Mouse (Mus musculus): ENCODE measurements around the gene Wwc1. TPM values are rescaled to one million over a fixed set of nuclear protein-coding genes. Genes with fewer than 3 reads are reported as not detected.

Wwc1 gene
- polyA plus RNA-seq, 1 experiment from 2014 or later: 4.8 TPM

DNA sequence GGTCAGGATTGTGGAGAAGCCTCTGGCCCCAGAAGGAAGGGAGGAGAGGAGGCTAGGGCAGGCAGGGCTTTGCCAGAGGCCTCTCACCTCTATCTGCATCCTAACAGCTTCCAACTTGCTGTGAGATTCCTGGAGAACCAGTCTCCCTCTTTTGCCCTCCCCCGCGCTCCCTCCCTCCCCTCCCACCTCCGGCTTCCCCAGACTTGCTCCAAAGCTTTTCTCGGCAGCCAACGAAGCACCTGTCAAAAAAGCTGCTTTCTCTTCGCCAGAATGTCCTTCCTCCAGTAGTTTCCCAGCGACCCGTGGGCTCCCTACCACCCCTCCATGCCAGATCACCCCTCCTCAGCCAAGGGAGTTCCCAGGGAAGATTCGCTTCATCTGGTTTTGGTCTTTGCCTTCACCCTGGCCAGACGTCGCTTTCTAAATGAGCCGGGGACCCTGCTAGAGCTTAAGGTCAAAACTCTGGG lies 1.0 kb downstream of the Wwc1 start:
- no peak for ATAC-seq (replicated peaks; ENCODE audit: insufficient number of reproducible peaks, low FRiP score, low TSS enrichment, low read depth)
- Histone ChIP-seq H3K27me3 (ENCODE audit: control insufficient read depth, insufficient read depth, low read length) (peaks cover 14% of the 10 kb centered on the region; the same call in 1 of the 2 replicates), H3K4me1 (ENCODE audit: control insufficient read depth, insufficient read depth, low read length) (peaks cover 2% of the 10 kb centered on the region; the same call in 1 of the 2 replicates)

DNA sequence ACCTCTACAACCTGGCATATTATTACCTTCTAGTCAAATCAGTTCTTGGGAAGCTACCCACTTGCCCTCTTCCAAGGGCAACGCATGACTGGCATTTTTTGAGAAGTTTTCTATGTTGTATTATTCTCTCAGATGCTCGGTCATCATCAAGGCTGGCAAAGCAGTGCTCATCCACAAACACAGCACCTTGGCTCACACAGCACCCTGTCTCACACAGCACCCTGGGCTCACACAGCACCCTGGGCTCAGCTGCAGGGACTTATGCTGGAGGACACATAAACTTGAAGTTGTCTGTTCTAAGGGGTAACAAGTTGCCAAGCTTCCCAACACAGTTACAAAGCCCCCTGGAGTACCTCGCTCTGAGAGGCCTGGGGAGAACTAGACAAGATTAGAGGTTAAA lies 2.5 kb downstream of the Wwc1 start:
- 78% methylated on average over 3 of the region's 3 CpGs for WGBS
- no peak for DNase-seq (ENCODE audit: low spot score)
- no peak overlapping the region for H3K9ac ChIP-seq (replicated peaks; ENCODE audit: low read length)
- no peak for ATAC-seq (replicated peaks; ENCODE audit: insufficient number of reproducible peaks, low FRiP score, low TSS enrichment, low read depth)
- H3K4me3 ChIP-seq (ENCODE audit: low read depth, low read length): no peak overlapping the region
- H3K36me3 ChIP-seq (replicated peaks; ENCODE audit: control insufficient read depth, insufficient read depth, low read depth, low read length): no peaks in the 10 kb centered on the region
- H3K4me1 ChIP-seq (ENCODE audit: control insufficient read depth, insufficient read depth, low read length): peaks cover 2% of the 10 kb centered on the region; the same call in 1 of the 2 replicates
- peaks cover 14% of the 10 kb centered on the region; the same call in 1 of the 2 replicates for H3K27me3 ChIP-seq (ENCODE audit: control insufficient read depth, insufficient read depth, low read length)
- H3K4me2 ChIP-seq (ENCODE audit: low read depth, low read length): no peak overlapping the region
- no peak overlapping the region for H3K27ac ChIP-seq (replicated peaks; ENCODE audit: low read depth, low read length)
- H3K9me3 ChIP-seq (replicated peaks; ENCODE audit: control insufficient read depth, low read length): no peaks in the 10 kb centered on the region

More for the DNA sequence above, 1.0 kb downstream of the Wwc1 start:
- peak overlapping the region; percentile 72; the same call in 1 of the 2 replicates for H3K9ac ChIP-seq (replicated peaks; ENCODE audit: low read length)
- peak; percentile 27 for DNase-seq (ENCODE audit: low spot score)
- no peaks in the 10 kb centered on the region for H3K36me3 ChIP-seq (replicated peaks; ENCODE audit: control insufficient read depth, insufficient read depth, low read depth, low read length)
- no peak overlapping the region for H3K27ac ChIP-seq (replicated peaks; ENCODE audit: low read depth, low read length)
- H3K9me3 ChIP-seq (replicated peaks; ENCODE audit: control insufficient read depth, low read length): no peaks in the 10 kb centered on the region
- peak overlapping the region; percentile 65 for H3K4me3 ChIP-seq (ENCODE audit: low read depth, low read length)
- WGBS: 1% methylated on average over 10 of the region's 12 CpGs
- peak overlapping the region; percentile 97 for H3K4me2 ChIP-seq (ENCODE audit: low read depth, low read length)

DNA sequence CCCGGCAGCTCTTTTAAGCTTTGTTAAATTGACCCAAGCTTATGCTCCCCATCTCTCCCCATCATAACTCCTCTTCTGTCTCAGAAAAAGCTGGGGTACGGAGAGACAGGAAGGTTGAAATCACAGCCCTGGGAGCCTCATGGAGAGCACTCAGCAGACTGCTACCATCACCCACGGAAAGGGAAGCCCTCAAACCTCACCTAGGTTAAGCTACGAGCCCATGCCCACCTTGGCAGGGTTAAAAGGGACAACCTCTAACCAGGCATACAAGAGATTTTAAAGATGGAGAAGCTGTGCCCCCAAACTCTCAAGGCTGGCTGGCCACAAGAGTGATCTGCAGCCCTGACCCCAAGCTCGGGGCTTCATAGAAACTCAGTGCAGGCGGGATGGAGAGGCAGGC lies 3.2 kb downstream of the Wwc1 start:
- Histone ChIP-seq H3K36me3 (replicated peaks; ENCODE audit: control insufficient read depth, insufficient read depth, low read depth, low read length) (no peaks in the 10 kb centered on the region), H3K4me2 (ENCODE audit: low read depth, low read length) (no peak overlapping the region), H3K27ac (replicated peaks; ENCODE audit: low read depth, low read length) (no peak overlapping the region), H3K4me1 (ENCODE audit: control insufficient read depth, insufficient read depth, low read length) (peaks cover 2% of the 10 kb centered on the region; the same call in 1 of the 2 replicates), H3K27me3 (ENCODE audit: control insufficient read depth, insufficient read depth, low read length) (peaks cover 14% of the 10 kb centered on the region; the same call in 1 of the 2 replicates), H3K9me3 (replicated peaks; ENCODE audit: control insufficient read depth, low read length) (no peaks in the 10 kb centered on the region), H3K9ac (replicated peaks; ENCODE audit: low read length) (no peak overlapping the region), H3K4me3 (ENCODE audit: low read depth, low read length) (no peak overlapping the region)
- WGBS: 49% methylated on average over 6 of the region's 6 CpGs
- no peak for DNase-seq (ENCODE audit: low spot score)
- ATAC-seq (replicated peaks; ENCODE audit: insufficient number of reproducible peaks, low FRiP score, low TSS enrichment, low read depth): no peak

DNA sequence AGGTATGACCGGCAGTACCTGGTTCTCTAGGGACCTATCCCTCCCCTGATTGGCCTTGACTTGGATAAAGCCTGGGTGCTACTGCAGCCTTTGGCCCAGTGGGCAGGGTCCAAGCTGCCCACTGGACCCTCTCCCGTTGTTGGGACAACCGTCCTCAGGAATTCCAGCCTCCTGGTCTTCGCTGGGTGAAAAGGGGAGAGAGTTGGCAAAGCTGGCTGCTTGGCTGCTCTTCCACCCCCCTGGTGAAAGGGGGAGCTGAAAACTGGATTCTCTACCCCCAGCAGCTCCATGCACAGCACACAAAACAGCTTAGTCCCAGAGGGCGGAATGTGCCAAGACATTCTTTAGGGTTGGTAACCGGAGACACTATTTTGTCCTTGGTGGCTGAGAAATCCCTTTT lies 3.8 kb downstream of the Wwc1 start:
- Histone ChIP-seq H3K9me3 (replicated peaks; ENCODE audit: control insufficient read depth, low read length) (no peaks in the 10 kb centered on the region), H3K27ac (replicated peaks; ENCODE audit: low read depth, low read length) (no peak overlapping the region), H3K4me1 (ENCODE audit: control insufficient read depth, insufficient read depth, low read length) (peaks cover 2% of the 10 kb centered on the region; the same call in 1 of the 2 replicates), H3K36me3 (replicated peaks; ENCODE audit: control insufficient read depth, insufficient read depth, low read depth, low read length) (no peaks in the 10 kb centered on the region), H3K27me3 (ENCODE audit: control insufficient read depth, insufficient read depth, low read length) (peaks cover 14% of the 10 kb centered on the region; the same call in 1 of the 2 replicates), H3K4me2 (ENCODE audit: low read depth, low read length) (no peak overlapping the region), H3K4me3 (ENCODE audit: low read depth, low read length) (no peak overlapping the region), H3K9ac (replicated peaks; ENCODE audit: low read length) (no peak overlapping the region)
- ATAC-seq (replicated peaks; ENCODE audit: insufficient number of reproducible peaks, low FRiP score, low TSS enrichment, low read depth) (no peak), DNase-seq (ENCODE audit: low spot score) (peak; percentile 46)
- 25% methylated on average over 6 of the region's 6 CpGs for WGBS

DNA sequence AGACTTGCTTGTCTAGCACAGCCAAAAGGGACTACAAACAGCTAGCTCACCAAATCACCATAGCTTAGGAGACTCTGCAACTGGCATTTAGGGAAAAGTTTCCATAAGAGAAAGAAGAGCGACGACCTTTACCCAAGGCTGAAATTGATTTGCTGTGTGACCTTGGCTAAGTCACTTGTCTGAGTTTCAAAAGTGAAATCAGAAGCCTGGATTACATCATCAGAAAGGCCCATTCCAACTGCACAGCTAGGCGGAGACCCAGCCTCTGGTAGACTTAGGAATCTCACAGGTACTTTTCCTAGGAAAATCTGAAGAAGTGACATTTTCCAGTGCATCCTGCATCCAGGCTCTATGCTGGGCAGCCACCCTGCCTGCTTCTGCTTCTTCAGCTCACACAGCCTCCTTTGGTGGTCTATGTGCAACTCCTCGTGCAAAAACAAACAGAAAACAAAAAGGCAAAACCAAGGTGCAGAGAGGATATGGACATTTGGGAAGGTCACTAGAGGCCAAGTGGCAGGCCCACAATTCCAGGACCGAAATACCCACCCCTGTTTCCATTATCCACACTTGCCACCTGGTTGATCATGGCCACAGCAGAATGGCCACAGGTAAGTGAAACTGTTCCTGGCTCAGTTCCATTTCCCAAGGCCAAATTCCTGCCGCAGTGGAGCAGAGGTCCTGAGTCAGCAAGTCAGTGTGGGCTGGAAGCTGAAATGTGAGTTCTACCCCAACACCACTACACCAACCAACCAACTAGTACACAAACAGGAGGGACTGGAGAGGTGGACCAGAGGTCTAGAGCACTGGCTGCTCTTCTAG lies 5.5 kb downstream of the Wwc1 start:
- ATAC-seq (replicated peaks; ENCODE audit: insufficient number of reproducible peaks, low FRiP score, low TSS enrichment, low read depth) (no peak), DNase-seq (ENCODE audit: low spot score) (no peak)
- whole genome bisulfite sequencing: 78% methylated on average over 6 of the region's 6 CpGs
- Histone ChIP-seq H3K4me2 (ENCODE audit: low read depth, low read length) (no peak overlapping the region), H3K9me3 (replicated peaks; ENCODE audit: control insufficient read depth, low read length) (no peaks in the 10 kb centered on the region), H3K36me3 (replicated peaks; ENCODE audit: control insufficient read depth, insufficient read depth, low read depth, low read length) (no peaks in the 10 kb centered on the region), H3K4me1 (ENCODE audit: control insufficient read depth, insufficient read depth, low read length) (peaks cover 2% of the 10 kb centered on the region; the same call in 1 of the 2 replicates), H3K27ac (replicated peaks; ENCODE audit: low read depth, low read length) (no peak overlapping the region), H3K9ac (replicated peaks; ENCODE audit: low read length) (no peak overlapping the region), H3K4me3 (ENCODE audit: low read depth, low read length) (no peak overlapping the region), H3K27me3 (ENCODE audit: control insufficient read depth, insufficient read depth, low read length) (peaks cover 9% of the 10 kb centered on the region; the same call in 1 of the 2 replicates)

DNA sequence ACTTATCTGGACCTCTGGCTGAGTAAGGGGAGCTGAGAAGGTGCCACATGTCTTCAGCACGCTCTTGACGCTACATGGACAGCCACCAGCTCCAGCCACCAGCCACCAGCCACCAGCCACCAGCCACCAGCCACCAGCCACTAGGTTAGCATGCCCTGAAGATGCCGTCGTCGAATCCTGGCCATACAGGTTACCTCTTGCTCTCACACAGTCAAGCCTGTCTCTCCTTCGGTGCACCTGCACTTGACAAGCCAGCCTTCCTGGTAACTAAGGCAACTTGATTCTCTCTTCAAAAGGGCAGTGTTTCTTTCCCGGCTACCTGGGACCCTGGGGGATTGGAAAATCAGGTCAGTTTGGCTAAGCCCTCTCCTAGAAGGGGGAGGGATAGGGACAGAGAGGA lies 7.2 kb downstream of the Wwc1 start:
- Histone ChIP-seq H3K27ac (replicated peaks; ENCODE audit: low read depth, low read length) (no peak overlapping the region), H3K4me1 (ENCODE audit: control insufficient read depth, insufficient read depth, low read length) (no peaks in the 10 kb centered on the region), H3K9ac (replicated peaks; ENCODE audit: low read length) (no peak overlapping the region), H3K4me2 (ENCODE audit: low read depth, low read length) (no peak overlapping the region), H3K4me3 (ENCODE audit: low read depth, low read length) (no peak overlapping the region), H3K9me3 (replicated peaks; ENCODE audit: control insufficient read depth, low read length) (no peaks in the 10 kb centered on the region), H3K27me3 (ENCODE audit: control insufficient read depth, insufficient read depth, low read length) (no peaks in the 10 kb centered on the region), H3K36me3 (replicated peaks; ENCODE audit: control insufficient read depth, insufficient read depth, low read depth, low read length) (no peaks in the 10 kb centered on the region)
- no peak for DNase-seq (ENCODE audit: low spot score)
- ATAC-seq (replicated peaks; ENCODE audit: insufficient number of reproducible peaks, low FRiP score, low TSS enrichment, low read depth): no peak
- 44% methylated on average over 7 of the region's 7 CpGs for WGBS

DNA sequence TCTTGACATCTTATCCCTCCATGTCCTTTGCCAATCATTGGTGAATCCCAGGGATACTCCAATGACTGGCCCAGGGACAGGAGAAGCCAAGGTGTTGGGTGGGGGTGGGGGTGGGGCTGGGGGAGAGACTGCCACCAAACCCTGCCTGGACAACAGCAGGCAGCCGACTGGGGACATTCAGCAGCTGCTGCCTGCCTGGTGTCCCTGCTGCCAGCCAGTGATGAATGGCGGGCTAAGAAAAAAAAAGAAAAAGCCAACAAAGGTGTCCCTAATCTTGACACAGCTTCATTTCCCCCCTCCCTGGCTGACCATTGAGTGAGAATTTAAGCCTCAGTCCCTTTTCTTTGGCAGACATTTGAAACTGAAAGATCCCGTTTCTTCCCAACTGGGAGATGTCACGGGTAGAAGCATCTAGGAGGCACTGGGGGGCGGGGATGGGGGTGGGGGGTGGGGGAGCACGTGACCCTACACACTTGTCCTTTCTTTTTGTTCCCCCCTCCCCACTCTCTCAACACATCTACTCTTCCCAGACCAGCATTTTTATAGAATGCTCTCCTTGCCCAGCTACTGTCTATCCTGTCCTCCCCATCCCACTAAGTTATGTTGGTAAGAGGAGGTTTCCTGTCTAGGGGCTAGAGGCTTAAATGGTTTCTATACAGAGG lies 7.9 kb downstream of the Wwc1 start:
- no peak for ATAC-seq (replicated peaks; ENCODE audit: insufficient number of reproducible peaks, low FRiP score, low TSS enrichment, low read depth)
- H3K4me1 ChIP-seq (ENCODE audit: control insufficient read depth, insufficient read depth, low read length): no peaks in the 10 kb centered on the region

More for the DNA sequence above, 7.9 kb downstream of the Wwc1 start:
- DNase-seq (ENCODE audit: low spot score): peak; percentile 13
- Histone ChIP-seq H3K4me3 (ENCODE audit: low read depth, low read length) (no peak overlapping the region), H3K9me3 (replicated peaks; ENCODE audit: control insufficient read depth, low read length) (no peaks in the 10 kb centered on the region), H3K27me3 (ENCODE audit: control insufficient read depth, insufficient read depth, low read length) (no peaks in the 10 kb centered on the region), H3K36me3 (replicated peaks; ENCODE audit: control insufficient read depth, insufficient read depth, low read depth, low read length) (no peaks in the 10 kb centered on the region), H3K4me2 (ENCODE audit: low read depth, low read length) (no peak overlapping the region), H3K27ac (replicated peaks; ENCODE audit: low read depth, low read length) (no peak overlapping the region), H3K9ac (replicated peaks; ENCODE audit: low read length) (no peak overlapping the region)
- 13% methylated on average over 6 of the region's 6 CpGs for WGBS
